Mouse (Mus musculus) stomach, embryonic 14.5 days (tissue): ENCODE measurements around the gene Dynll2. TPM values are rescaled to one million over a fixed set of nuclear protein-coding genes. Genes with fewer than 3 reads are reported as not detected.

Experiments
- ATAC-seq: fragments of 200-750 bp; cut with Nextera tagmentation; 2 replicates; pipeline ENCODE4 v1.8.0; 2017; ENCODE audit warnings: low read depth, moderate TSS enrichment; ENCODE audit not compliant: insufficient number of reproducible peaks, insufficient read depth, low FRiP score
- H3K27ac ChIP-seq: fragments of 300-500 bp; sonication (generic); 2 replicates; pipeline ENCODE4 v1.5.1; 2014; ENCODE audit warnings: mild to moderate bottlenecking, low read length, moderate library complexity, mixed read lengths
- H3K27me3 ChIP-seq: fragments of 300-500 bp; sonication (generic); 2 replicates; pipeline ENCODE4 v1.6.1; 2014; ENCODE audit warnings: low read length, control low read depth, mixed read lengths; ENCODE audit not compliant: control insufficient read depth, insufficient read depth
- H3K36me3 ChIP-seq: fragments of 300-500 bp; sonication (generic); 2 replicates; pipeline ENCODE4 v1.6.1; 2014; ENCODE audit warnings: mild to moderate bottlenecking, control low read depth, low read length, moderate library complexity, mixed read lengths; ENCODE audit not compliant: control insufficient read depth, insufficient read depth
- H3K4me1 ChIP-seq: fragments of 300-500 bp; sonication (generic); 2 replicates; pipeline ENCODE4 v1.6.1; 2014; ENCODE audit warnings: low read length, control low read depth, mixed read lengths; ENCODE audit not compliant: control insufficient read depth, insufficient read depth
- H3K4me2 ChIP-seq: fragments of 300-500 bp; sonication (generic); replicated peaks from 2 replicates; pipeline ENCODE4 v1.6.1; 2014; ENCODE audit warnings: low read depth, low read length, control low read depth
- H3K4me3 ChIP-seq: fragments of 300-500 bp; sonication (generic); 2 replicates; pipeline ENCODE4 v1.5.1; 2014; ENCODE audit warnings: low read depth, low read length, control low read depth
- H3K9ac ChIP-seq: fragments of 300-500 bp; sonication (generic); replicated peaks from 2 replicates; pipeline ENCODE4 v1.6.1; 2014; ENCODE audit warnings: low read depth, mild to moderate bottlenecking, control low read depth, low read length, moderate library complexity, mixed read lengths
- H3K9me3 ChIP-seq: fragments of 300-500 bp; sonication (generic); 2 replicates; pipeline ENCODE4 v1.6.1; 2016; ENCODE audit warnings: low read depth, low read length, control low read depth; ENCODE audit not compliant: control insufficient read depth
- WGBS: fragments of 180-500 bp; shearing (Covaris S2); extraction: QIAGEN DNeasy Blood & Tissue Kit; methylation state at CpG from one replicate; pipeline ENCODE4 v1.1.7; 2014; 5-methylcytosine and 5-hydroxymethylcytosine counted together
- polyA plus RNA-seq: library from polyadenylated mRNA; unstranded; fragments of >200 nt; fragmentation: Nextera tagmentation; extraction: Ambion mirVana; gene quantifications from 2 replicates; pipeline ENCODE4 v1.2.1, GENCODE M21; 2014

Gene Dynll2
- polyA plus RNA-seq, 1 experiment from 2014 or later: 16.7 TPM

DNA sequence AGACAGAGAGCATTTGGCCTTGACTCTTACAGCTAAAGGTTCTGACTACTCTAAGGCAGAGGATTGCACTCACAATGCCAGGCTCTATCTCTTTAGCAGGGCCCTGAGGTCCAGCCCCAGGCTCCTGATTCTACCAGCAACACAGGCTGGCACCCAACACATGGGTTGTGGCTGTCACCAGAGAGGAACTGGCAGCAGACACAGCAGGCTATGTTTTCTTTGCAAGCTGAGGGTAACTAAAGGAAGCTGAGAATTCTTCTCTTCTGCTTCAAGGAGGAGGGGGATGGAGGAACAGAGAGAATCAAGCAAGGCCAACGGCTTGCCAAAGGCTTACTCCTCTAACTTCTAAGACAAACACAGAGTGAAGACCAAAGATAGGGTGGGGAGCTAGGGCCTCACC lies 21.3 kb upstream of the Dynll2 start:
- WGBS: 40% methylated on average over 1 of the region's 1 CpGs
- Histone ChIP-seq H3K27ac (no peak overlapping the region), H3K27me3 (no peaks in the 10 kb centered on the region), H3K4me3 (no peak overlapping the region), H3K36me3 (no peaks in the 10 kb centered on the region), H3K9me3 (no peaks in the 10 kb centered on the region), H3K4me2 (no peak overlapping the region), H3K9ac (no peak overlapping the region), H3K4me1 (peaks cover 7% of the 10 kb centered on the region)
- no peak for ATAC-seq

DNA sequence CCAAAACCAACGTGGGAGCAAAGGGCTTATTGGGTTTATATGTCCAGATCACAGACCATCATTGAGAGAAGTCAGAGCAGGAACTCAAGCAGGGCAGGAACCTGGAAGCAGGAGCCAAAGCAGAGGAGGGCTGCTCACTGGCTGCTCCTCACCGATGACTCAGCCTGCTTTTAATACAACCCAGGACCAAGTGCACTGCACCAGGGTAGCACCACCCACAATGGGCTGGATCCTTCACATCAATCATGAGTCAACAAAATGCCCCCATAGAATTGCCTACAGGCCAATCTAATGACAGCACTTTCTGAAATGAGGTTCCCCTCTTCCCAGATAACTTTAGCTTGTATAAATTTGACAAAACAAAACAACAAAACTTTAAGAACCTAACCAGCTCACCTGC lies 16.8 kb upstream of the Dynll2 start:
- WGBS: 53% methylated on average over 2 of the region's 2 CpGs

DNA sequence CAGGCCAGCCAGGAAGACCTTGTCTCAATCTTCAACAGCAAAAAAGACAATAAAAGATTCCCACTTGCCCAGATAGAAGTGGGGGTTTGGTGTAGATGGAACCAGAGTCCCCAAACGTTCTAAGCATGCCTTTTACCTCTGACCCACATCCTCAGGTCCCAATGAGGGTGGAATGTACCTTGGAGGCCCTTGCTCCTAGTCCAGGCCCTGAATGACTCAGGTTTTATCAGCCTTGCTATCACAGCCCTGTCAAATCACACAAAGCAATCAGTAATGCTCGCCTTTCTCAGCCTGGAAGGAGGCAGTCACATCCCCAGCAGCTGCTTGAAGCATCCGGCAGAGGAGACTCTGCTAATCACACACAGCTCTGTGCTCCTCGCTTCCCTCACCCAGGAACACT lies 15.4 kb upstream of the Dynll2 start:
- 53% methylated on average over 4 of the region's 4 CpGs for WGBS
- H3K4me1 ChIP-seq: no peaks in the 10 kb centered on the region
- H3K27me3 ChIP-seq: no peaks in the 10 kb centered on the region
- no peak for ATAC-seq
- H3K36me3 ChIP-seq: no peaks in the 10 kb centered on the region
- no peak overlapping the region for H3K9ac ChIP-seq
- no peak overlapping the region for H3K4me2 ChIP-seq
- H3K9me3 ChIP-seq: no peaks in the 10 kb centered on the region
- no peak overlapping the region for H3K4me3 ChIP-seq
- no peak overlapping the region for H3K27ac ChIP-seq

More for the DNA sequence above, 16.8 kb upstream of the Dynll2 start:
- H3K27me3 ChIP-seq: no peaks in the 10 kb centered on the region
- no peak overlapping the region for H3K4me2 ChIP-seq
- H3K4me3 ChIP-seq: no peak overlapping the region
- ATAC-seq: no peak
- no peaks in the 10 kb centered on the region for H3K4me1 ChIP-seq
- H3K27ac ChIP-seq: no peak overlapping the region
- no peak overlapping the region for H3K9ac ChIP-seq
- no peaks in the 10 kb centered on the region for H3K36me3 ChIP-seq
- no peaks in the 10 kb centered on the region for H3K9me3 ChIP-seq

DNA sequence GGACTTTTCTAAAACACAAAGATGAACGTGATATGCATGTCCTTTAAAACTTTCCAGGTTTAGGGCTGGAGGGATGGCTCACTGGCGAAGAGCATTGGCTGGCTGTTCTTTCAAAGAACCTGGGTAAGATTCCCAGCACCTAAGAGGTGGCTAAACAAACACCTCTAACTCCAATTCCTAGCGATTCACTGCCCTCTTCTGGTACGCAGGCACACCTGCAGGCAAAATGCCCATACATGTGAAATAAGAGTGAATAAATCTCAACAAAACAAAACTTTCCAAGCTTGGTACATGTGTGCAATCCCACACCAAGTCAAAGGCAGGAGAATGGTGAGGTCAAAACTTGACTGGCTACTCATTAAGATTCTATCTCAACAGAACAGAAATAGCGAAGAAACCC lies 12.4 kb upstream of the Dynll2 start:
- Histone ChIP-seq H3K36me3 (no peaks in the 10 kb centered on the region), H3K4me1 (no peaks in the 10 kb centered on the region), H3K4me3 (no peak overlapping the region), H3K27ac (no peak overlapping the region), H3K9me3 (no peaks in the 10 kb centered on the region), H3K4me2 (no peak overlapping the region), H3K9ac (no peak overlapping the region), H3K27me3 (no peaks in the 10 kb centered on the region)
- WGBS: 88% methylated on average over 5 of the region's 5 CpGs
- ATAC-seq: no peak

GRCm38 (mm10) chr11:87991806-87992205 lies 4.5 kb upstream of the Dynll2 start:
- Histone ChIP-seq H3K27ac (no peak overlapping the region; the same call in 1 of the 2 replicates), H3K36me3 (no peaks in the 10 kb centered on the region)
- WGBS: 11% methylated on average over 4 of the region's 4 CpGs

DNA sequence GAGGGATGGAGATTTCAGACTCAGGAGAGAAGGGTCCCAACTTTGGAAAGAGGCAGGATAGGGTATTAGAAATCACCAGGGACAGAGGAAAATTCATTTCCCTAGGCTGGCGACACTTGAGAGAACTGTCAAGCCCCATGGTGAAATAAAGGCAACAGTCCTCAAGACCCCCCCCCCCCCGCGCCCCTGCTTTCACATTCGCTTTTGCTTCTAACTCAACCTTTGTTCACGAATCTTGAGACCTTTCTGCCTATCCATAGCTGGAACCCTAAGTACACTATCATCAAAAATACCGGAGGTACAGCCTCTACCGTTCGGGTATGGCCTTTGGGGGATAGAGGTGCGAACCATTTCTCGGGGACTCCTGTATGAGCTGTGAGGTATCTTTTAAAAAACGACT lies 528 bp upstream of the Dynll2 start:
- peak overlapping the region; percentile 91 for H3K4me2 ChIP-seq
- peaks cover 14% of the 10 kb centered on the region for H3K4me1 ChIP-seq
- peaks cover 9% of the 10 kb centered on the region for H3K36me3 ChIP-seq
- 68% methylated on average over 11 of the region's 11 CpGs for WGBS
- H3K9ac ChIP-seq: no peak overlapping the region; the same call in 1 of the 2 replicates
- peak overlapping the region; percentile 94; the same call in 1 of the 2 replicates for H3K27ac ChIP-seq
- H3K27me3 ChIP-seq: no peaks in the 10 kb centered on the region
- no peak for ATAC-seq
- peak overlapping the region; percentile 99 for H3K4me3 ChIP-seq
- no peaks in the 10 kb centered on the region for H3K9me3 ChIP-seq

More at GRCm38 (mm10) chr11:87991806-87992205, 4.5 kb upstream of the Dynll2 start:
- Histone ChIP-seq H3K27me3 (no peaks in the 10 kb centered on the region), H3K4me3 (no peak overlapping the region), H3K9me3 (no peaks in the 10 kb centered on the region), H3K4me1 (0 out of 2 replicates have a peak, but pooled peaks cover 3% of the 10 kb centered on the region), H3K4me2 (no peak overlapping the region), H3K9ac (no peak overlapping the region)
- ATAC-seq: no peak

DNA sequence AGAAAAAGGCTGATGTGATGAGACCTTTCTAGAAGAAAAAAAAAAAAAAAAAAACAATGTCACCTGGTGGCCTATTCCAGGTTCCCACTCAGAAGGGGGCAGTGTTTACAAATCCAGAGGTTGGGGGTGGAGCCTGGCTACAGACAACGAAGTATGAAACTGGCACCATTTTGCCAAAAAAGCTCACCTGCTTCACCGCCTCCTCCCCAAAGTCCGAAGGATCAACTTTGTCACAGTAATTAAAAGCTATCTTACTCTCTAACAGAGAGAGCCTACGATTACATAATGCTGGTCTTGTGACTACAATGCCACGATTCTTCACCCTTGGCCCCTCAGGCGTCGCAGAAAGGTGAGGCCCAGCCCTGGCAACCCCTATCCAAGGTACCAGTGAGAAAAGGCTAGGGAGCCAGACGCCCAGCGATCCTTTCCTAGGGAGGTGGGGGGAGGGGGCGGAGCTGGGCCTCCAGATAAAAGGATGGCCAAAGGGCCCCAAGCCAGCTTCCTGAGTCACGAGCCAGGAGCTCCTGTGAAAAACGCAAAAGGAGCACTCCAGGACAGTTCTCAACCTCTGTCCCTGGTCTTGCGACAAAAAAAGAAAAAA lies 1.1 kb downstream of the Dynll2 start:
- H3K4me3 ChIP-seq: peak overlapping the region; percentile 99
- peak overlapping the region; percentile 94; the same call in 1 of the 2 replicates for H3K27ac ChIP-seq
- peak overlapping the region; percentile 96 for H3K9ac ChIP-seq
- no peaks in the 10 kb centered on the region for H3K9me3 ChIP-seq
- H3K4me1 ChIP-seq: peaks cover 14% of the 10 kb centered on the region
- 3% methylated on average over 13 of the region's 13 CpGs for WGBS
- no peaks in the 10 kb centered on the region for H3K27me3 ChIP-seq
- peak; percentile 33; the same call in 1 of the 2 replicates for ATAC-seq
- H3K4me2 ChIP-seq: peak overlapping the region; percentile 91
- peaks cover 25% of the 10 kb centered on the region for H3K36me3 ChIP-seq

GRCm38 (mm10) chr11:87985643-87986042 lies 1.7 kb downstream of the Dynll2 start:
- 29% methylated on average over 9 of the region's 9 CpGs for WGBS
- H3K4me2 ChIP-seq: peak overlapping the region; percentile 91
- H3K4me3 ChIP-seq: peak overlapping the region; percentile 99
- peaks cover 14% of the 10 kb centered on the region for H3K4me1 ChIP-seq
- H3K27me3 ChIP-seq: no peaks in the 10 kb centered on the region
- ATAC-seq: no peak
- peaks cover 31% of the 10 kb centered on the region for H3K36me3 ChIP-seq
- H3K27ac ChIP-seq: no peak overlapping the region
- H3K9ac ChIP-seq: peak overlapping the region; percentile 96; the same call in 1 of the 2 replicates
- no peaks in the 10 kb centered on the region for H3K9me3 ChIP-seq

GRCm38 (mm10) chr11:87984571-87984970 lies 2.8 kb downstream of the Dynll2 start:
- Histone ChIP-seq H3K9me3 (no peaks in the 10 kb centered on the region), H3K4me1 (peaks cover 14% of the 10 kb centered on the region), H3K27ac (no peak overlapping the region), H3K4me3 (no peak overlapping the region), H3K27me3 (no peaks in the 10 kb centered on the region), H3K9ac (no peak overlapping the region), H3K4me2 (no peak overlapping the region; the same call in 1 of the 2 replicates), H3K36me3 (peaks cover 41% of the 10 kb centered on the region)
- WGBS: 72% methylated on average over 3 of the region's 3 CpGs
- no peak for ATAC-seq
